Mouse (Mus musculus): ENCODE measurements around the gene Polh. TPM values are rescaled to one million over a fixed set of nuclear protein-coding genes. Genes with fewer than 3 reads are reported as not detected.

Gene Polh
- polyA plus RNA-seq, 1 experiment from 2014 or later, result 6.6 TPM

GRCm38 (mm10) chr17:46188829-46189228, 13.6 kb downstream of the Polh start:
- no peak overlapping the region for H3K9ac ChIP-seq (replicated peaks; ENCODE audit: low read depth)
- peaks cover 26% of the 10 kb centered on the region for H3K36me3 ChIP-seq (ENCODE audit: insufficient read depth, low read length)
- no peaks in the 10 kb centered on the region for H3K27me3 ChIP-seq (replicated peaks; ENCODE audit: insufficient read depth, low read length)
- H3K4me1 ChIP-seq (ENCODE audit: insufficient read depth, low read depth, low read length), result no peaks in the 10 kb centered on the region
- TF ChIP-seq EP300 (IDR thresholded peaks at IDR 0.05) (no peak), CTCF (IDR thresholded peaks at IDR 0.05) (no peak)
- H3K4me3 ChIP-seq (ENCODE audit: low read depth, low read length), result no peak overlapping the region
- DNase-seq (ENCODE audit: low spot score) (no peak), ATAC-seq (no peak)
- H3K9me3 ChIP-seq (ENCODE audit: low read length), result no peaks in the 10 kb centered on the region
- no peak overlapping the region for H3K27ac ChIP-seq (ENCODE audit: low read length)
- WGBS, result 94% methylated on average over 2 of the region's 2 CpGs
- no peak overlapping the region for H3K4me2 ChIP-seq (replicated peaks; ENCODE audit: low read depth, low read length)

GRCm38 (mm10) chr17:46182273-46182672, 20.2 kb downstream of the Polh start:
- H3K4me2 ChIP-seq (replicated peaks; ENCODE audit: low read depth, low read length), result no peak overlapping the region
- TF ChIP-seq CTCF (IDR thresholded peaks at IDR 0.05) (peak; percentile 58), EP300 (IDR thresholded peaks at IDR 0.05) (no peak)
- 88% methylated on average over 4 of the region's 4 CpGs for WGBS
- no peaks in the 10 kb centered on the region for H3K27me3 ChIP-seq (replicated peaks; ENCODE audit: insufficient read depth, low read length)
- H3K36me3 ChIP-seq (ENCODE audit: insufficient read depth, low read length), result peaks cover 18% of the 10 kb centered on the region; the same call in 1 of the 2 replicates
- no peaks in the 10 kb centered on the region for H3K4me1 ChIP-seq (ENCODE audit: insufficient read depth, low read depth, low read length)
- H3K4me3 ChIP-seq (ENCODE audit: low read depth, low read length), result no peak overlapping the region
- ATAC-seq (no peak), DNase-seq (ENCODE audit: low spot score) (no peak)
- no peaks in the 10 kb centered on the region for H3K9me3 ChIP-seq (ENCODE audit: low read length)
- no peak overlapping the region for H3K9ac ChIP-seq (replicated peaks; ENCODE audit: low read depth)
- H3K27ac ChIP-seq (ENCODE audit: low read length), result no peak overlapping the region

- Histone ChIP-seq H3K36me3 (ENCODE audit: insufficient read depth, low read length) (peaks cover 30% of the 10 kb centered on the region), H3K27me3 (replicated peaks; ENCODE audit: insufficient read depth, low read length) (no peaks in the 10 kb centered on the region), H3K4me3 (ENCODE audit: low read depth, low read length) (no peak overlapping the region), H3K27ac (ENCODE audit: low read length) (no peak overlapping the region), H3K4me2 (replicated peaks; ENCODE audit: low read depth, low read length) (no peak overlapping the region), H3K4me1 (ENCODE audit: insufficient read depth, low read depth, low read length) (no peaks in the 10 kb centered on the region), H3K9ac (replicated peaks; ENCODE audit: low read depth) (no peak overlapping the region), H3K9me3 (ENCODE audit: low read length) (no peaks in the 10 kb centered on the region)
- ATAC-seq, result peak; percentile 49
- peak; percentile 64 for DNase-seq (ENCODE audit: low spot score)
- TF ChIP-seq CTCF (IDR thresholded peaks at IDR 0.05), result peak; percentile 79
- TF ChIP-seq EP300 (IDR thresholded peaks at IDR 0.05), result no peak
- WGBS, result 77% methylated on average over 3 of the region's 3 CpGs
Observed at GRCm38 (mm10) chr17:46170538-46170937, 31.9 kb downstream of the Polh start.

GRCm38 (mm10) chr17:46168768-46169167, 33.7 kb downstream of the Polh start:
- Histone ChIP-seq H3K27me3 (replicated peaks; ENCODE audit: insufficient read depth, low read length) (no peaks in the 10 kb centered on the region), H3K27ac (ENCODE audit: low read length) (no peak overlapping the region), H3K9ac (replicated peaks; ENCODE audit: low read depth) (no peak overlapping the region), H3K36me3 (ENCODE audit: insufficient read depth, low read length) (peaks cover 40% of the 10 kb centered on the region), H3K4me3 (ENCODE audit: low read depth, low read length) (no peak overlapping the region), H3K4me1 (ENCODE audit: insufficient read depth, low read depth, low read length) (no peaks in the 10 kb centered on the region), H3K4me2 (replicated peaks; ENCODE audit: low read depth, low read length) (no peak overlapping the region), H3K9me3 (ENCODE audit: low read length) (no peaks in the 10 kb centered on the region)
- DNase-seq (ENCODE audit: low spot score) (no peak), ATAC-seq (no peak)
- TF ChIP-seq CTCF (IDR thresholded peaks at IDR 0.05) (no peak), EP300 (IDR thresholded peaks at IDR 0.05) (no peak)
- 85% methylated on average over 5 of the region's 5 CpGs for WGBS

- DNase-seq (ENCODE audit: low spot score) (no peak), ATAC-seq (0 out of 2 replicates have a peak, but pooled peaks have one; percentile 16)
- no peaks in the 10 kb centered on the region for H3K4me1 ChIP-seq (ENCODE audit: insufficient read depth, low read depth, low read length)
- no peaks in the 10 kb centered on the region for H3K27me3 ChIP-seq (replicated peaks; ENCODE audit: insufficient read depth, low read length)
- H3K4me2 ChIP-seq (replicated peaks; ENCODE audit: low read depth, low read length), result no peak overlapping the region
- H3K9ac ChIP-seq (replicated peaks; ENCODE audit: low read depth), result no peak overlapping the region
- H3K27ac ChIP-seq (ENCODE audit: low read length), result no peak overlapping the region
- no peak overlapping the region for H3K4me3 ChIP-seq (ENCODE audit: low read depth, low read length)
- WGBS, result 35% methylated on average over 5 of the region's 5 CpGs
- H3K36me3 ChIP-seq (ENCODE audit: insufficient read depth, low read length), result peaks cover 40% of the 10 kb centered on the region
- H3K9me3 ChIP-seq (ENCODE audit: low read length), result no peaks in the 10 kb centered on the region
- TF ChIP-seq EP300 (IDR thresholded peaks at IDR 0.05), result no peak
- no peak; the same call in 1 of the 2 replicates for TF ChIP-seq CTCF (IDR thresholded peaks at IDR 0.05)
Observed at GRCm38 (mm10) chr17:46168318-46168717, 34.1 kb downstream of the Polh start.

GRCm38 (mm10) chr17:46167014-46167413, 35.4 kb downstream of the Polh start:
- no peak overlapping the region for H3K9ac ChIP-seq (replicated peaks; ENCODE audit: low read depth)
- no peaks in the 10 kb centered on the region for H3K27me3 ChIP-seq (replicated peaks; ENCODE audit: insufficient read depth, low read length)
- no peak overlapping the region for H3K27ac ChIP-seq (ENCODE audit: low read length)
- TF ChIP-seq EP300 (IDR thresholded peaks at IDR 0.05), result no peak
- TF ChIP-seq CTCF (IDR thresholded peaks at IDR 0.05), result peak; percentile 56
- H3K4me1 ChIP-seq (ENCODE audit: insufficient read depth, low read depth, low read length), result no peaks in the 10 kb centered on the region
- WGBS, result 82% methylated on average over 11 of the region's 11 CpGs
- H3K36me3 ChIP-seq (ENCODE audit: insufficient read depth, low read length), result peaks cover 33% of the 10 kb centered on the region
- H3K4me2 ChIP-seq (replicated peaks; ENCODE audit: low read depth, low read length), result no peak overlapping the region
- no peak overlapping the region for H3K4me3 ChIP-seq (ENCODE audit: low read depth, low read length)
- DNase-seq (ENCODE audit: low spot score), result no peak
- ATAC-seq, result no peak
- no peaks in the 10 kb centered on the region for H3K9me3 ChIP-seq (ENCODE audit: low read length)

GRCm38 (mm10) chr17:46166270-46166669, 36.2 kb downstream of the Polh start:
- peaks cover 33% of the 10 kb centered on the region for H3K36me3 ChIP-seq (ENCODE audit: insufficient read depth, low read length)

More at GRCm38 (mm10) chr17:46166270-46166669, 36.2 kb downstream of the Polh start:
- no peak overlapping the region for H3K27ac ChIP-seq (ENCODE audit: low read length)
- peaks cover 3% of the 10 kb centered on the region; the same call in 1 of the 2 replicates for H3K4me1 ChIP-seq (ENCODE audit: insufficient read depth, low read depth, low read length)
- H3K27me3 ChIP-seq (replicated peaks; ENCODE audit: insufficient read depth, low read length), result no peaks in the 10 kb centered on the region
- ATAC-seq (no peak), DNase-seq (ENCODE audit: low spot score) (no peak)
- no peak overlapping the region for H3K4me3 ChIP-seq (ENCODE audit: low read depth, low read length)
- 59% methylated on average over 5 of the region's 5 CpGs for WGBS
- no peaks in the 10 kb centered on the region for H3K9me3 ChIP-seq (ENCODE audit: low read length)
- H3K4me2 ChIP-seq (replicated peaks; ENCODE audit: low read depth, low read length), result no peak overlapping the region
- no peak for TF ChIP-seq EP300 (IDR thresholded peaks at IDR 0.05)
- TF ChIP-seq CTCF (IDR thresholded peaks at IDR 0.05), result no peak
- no peak overlapping the region for H3K9ac ChIP-seq (replicated peaks; ENCODE audit: low read depth)
